Mouse (Mus musculus): ENCODE data around the gene Fam13a. TPM values are rescaled to one million over a fixed set of nuclear protein-coding genes. Genes with fewer than 3 reads are reported as not detected.
A peak's percentile ranks its signal among the peaks of the same experiment; 100 is the strongest.

Fam13a gene
- polyA plus RNA-seq, 1 experiment from 2014 or later, result 13.7 TPM

DNA sequence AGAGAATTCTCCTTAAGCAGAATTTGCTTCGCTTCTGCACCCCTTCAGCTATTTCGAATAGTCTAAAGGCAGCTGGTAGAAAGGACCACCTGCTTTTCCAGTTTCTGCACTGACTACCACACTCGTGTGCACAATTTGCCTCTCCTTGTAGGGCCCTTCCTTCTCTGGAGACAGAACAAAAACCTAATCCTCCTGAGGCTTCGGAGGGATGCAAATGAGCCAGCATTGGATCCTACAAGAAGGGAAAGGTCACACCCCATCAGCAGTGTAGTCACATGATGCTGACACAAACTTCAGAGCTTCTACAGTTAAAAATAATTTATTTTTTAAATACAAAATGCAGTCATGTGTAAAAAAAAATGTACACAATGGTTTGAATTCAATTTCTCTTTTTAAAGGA is 93.2 kb downstream of the Fam13a start:
- no peak for ATAC-seq (ENCODE audit: low FRiP score)
- no peaks in the 10 kb centered on the region for H3K36me3 ChIP-seq
- peaks cover 21% of the 10 kb centered on the region for H3K4me1 ChIP-seq
- H3K9ac ChIP-seq (replicated peaks), result no peak overlapping the region
- no peak overlapping the region for H3K4me3 ChIP-seq (replicated peaks)
- H3K27me3 ChIP-seq (replicated peaks), result no peaks in the 10 kb centered on the region
- no peak overlapping the region for H3K27ac ChIP-seq (replicated peaks)
- WGBS, result 73% methylated on average over 4 of the region's 4 CpGs
- no peaks in the 10 kb centered on the region for H3K9me3 ChIP-seq (replicated peaks)
- H3K4me2 ChIP-seq, result no peak overlapping the region

DNA sequence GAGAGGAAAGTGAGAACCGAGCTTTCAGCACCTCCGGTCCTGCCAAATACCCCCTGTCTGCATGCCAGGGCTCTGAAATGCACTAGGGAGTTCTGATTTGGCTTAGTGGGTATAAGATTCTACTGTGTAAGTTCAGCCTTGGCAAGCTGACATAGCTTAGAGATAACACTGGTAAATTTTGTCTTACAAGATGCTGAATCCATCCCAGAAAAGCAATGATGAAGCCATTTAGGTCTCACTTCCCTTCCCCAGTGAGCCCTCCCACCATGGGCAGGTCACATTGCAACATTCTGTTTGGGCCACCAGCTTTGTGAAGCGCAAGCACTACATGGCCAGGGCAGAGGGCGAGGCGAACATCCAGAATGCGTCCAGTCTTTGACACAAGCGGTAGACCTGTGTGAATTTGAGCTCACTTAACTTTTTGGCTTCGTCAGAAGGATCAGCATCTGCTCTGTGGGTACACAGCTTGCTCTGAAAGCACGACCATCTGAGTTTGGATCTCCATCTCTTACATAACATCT is 94.4 kb downstream of the Fam13a start:
- H3K27me3 ChIP-seq (replicated peaks), result no peaks in the 10 kb centered on the region
- WGBS, result 93% methylated on average over 9 of the region's 9 CpGs
- H3K4me2 ChIP-seq, result no peak overlapping the region
- no peaks in the 10 kb centered on the region for H3K9me3 ChIP-seq (replicated peaks)
- no peak for ATAC-seq (ENCODE audit: low FRiP score)
- H3K9ac ChIP-seq (replicated peaks), result no peak overlapping the region
- H3K4me1 ChIP-seq, result peaks cover 21% of the 10 kb centered on the region
- no peaks in the 10 kb centered on the region for H3K36me3 ChIP-seq
- H3K4me3 ChIP-seq (replicated peaks), result no peak overlapping the region
- no peak overlapping the region for H3K27ac ChIP-seq (replicated peaks)

DNA sequence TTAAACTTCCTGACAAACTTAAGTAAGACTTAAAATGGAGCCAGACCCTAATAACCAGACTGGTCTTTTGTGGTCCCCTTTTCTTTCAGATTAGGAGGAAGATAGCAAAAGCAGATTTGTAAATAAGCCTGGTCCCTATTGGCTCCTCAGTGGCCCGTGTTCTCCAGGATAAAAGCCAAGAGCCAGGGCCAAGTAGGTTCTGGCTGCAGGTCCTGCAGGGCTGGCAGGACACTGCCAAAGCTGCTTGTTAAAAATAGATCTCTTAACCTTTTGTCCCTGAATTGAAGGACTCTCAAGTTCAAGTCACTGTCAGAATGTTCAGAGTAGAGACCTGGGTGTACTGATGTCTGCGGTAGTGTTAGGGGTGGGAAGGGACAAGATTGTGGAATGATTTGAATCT is 96.5 kb downstream of the Fam13a start:
- ATAC-seq (ENCODE audit: low FRiP score), result no peak
- no peaks in the 10 kb centered on the region for H3K36me3 ChIP-seq
- H3K27me3 ChIP-seq (replicated peaks), result no peaks in the 10 kb centered on the region
- H3K9ac ChIP-seq (replicated peaks), result no peak overlapping the region
- H3K9me3 ChIP-seq (replicated peaks), result no peaks in the 10 kb centered on the region
- 82% methylated on average over 2 of the region's 2 CpGs for WGBS
- no peak overlapping the region for H3K4me3 ChIP-seq (replicated peaks)
- H3K27ac ChIP-seq (replicated peaks), result no peak overlapping the region
- no peak overlapping the region for H3K4me2 ChIP-seq
- H3K4me1 ChIP-seq, result peaks cover 9% of the 10 kb centered on the region

DNA sequence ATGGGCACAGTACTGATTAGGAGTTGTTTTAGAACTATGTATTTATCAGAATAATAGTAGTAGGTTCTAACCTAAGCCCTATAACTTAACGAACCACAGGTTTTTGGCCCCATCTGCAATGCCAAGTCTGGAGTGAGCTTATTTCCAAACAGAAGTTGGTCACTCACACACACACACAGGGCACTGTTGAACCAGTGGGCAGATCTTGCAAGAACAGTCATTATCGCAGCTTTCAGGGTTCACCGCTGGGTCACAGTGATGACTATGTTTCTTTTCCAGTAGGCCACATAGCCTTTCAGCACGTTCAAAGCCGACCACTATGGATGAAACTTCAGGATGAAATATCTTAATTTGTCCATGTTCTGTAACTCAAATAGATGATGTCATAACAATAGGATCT is 101.8 kb downstream of the Fam13a start:
- peaks cover 10% of the 10 kb centered on the region for H3K36me3 ChIP-seq
- no peaks in the 10 kb centered on the region for H3K27me3 ChIP-seq (replicated peaks)
- no peak overlapping the region for H3K4me2 ChIP-seq
- H3K4me1 ChIP-seq, result no peaks in the 10 kb centered on the region
- H3K9me3 ChIP-seq (replicated peaks), result no peaks in the 10 kb centered on the region
- no peak overlapping the region for H3K27ac ChIP-seq (replicated peaks)
- no peak overlapping the region for H3K9ac ChIP-seq (replicated peaks)
- no peak for ATAC-seq (ENCODE audit: low FRiP score)
- no peak overlapping the region for H3K4me3 ChIP-seq (replicated peaks)
- WGBS, result 87% methylated on average over 5 of the region's 5 CpGs

DNA sequence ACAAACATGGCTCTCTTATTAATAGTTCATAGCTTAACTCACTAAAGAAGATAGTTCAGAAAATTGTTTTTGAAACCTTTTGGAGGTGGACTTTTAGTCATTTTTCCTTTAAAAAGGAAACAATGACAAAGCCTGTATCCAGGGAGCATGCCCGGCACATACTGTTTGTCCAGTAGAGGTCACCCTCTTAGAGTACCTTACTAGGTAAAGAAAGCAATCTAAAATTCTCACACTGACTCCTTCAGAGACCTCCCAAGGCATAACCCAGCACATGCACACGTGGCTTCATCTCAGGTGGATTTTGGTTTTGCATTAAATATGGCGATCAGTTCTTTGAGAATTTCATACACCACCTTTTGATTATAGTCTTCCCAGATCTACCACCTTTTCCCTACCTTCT is 102.7 kb downstream of the Fam13a start:
- no peak for ATAC-seq (ENCODE audit: low FRiP score)
- 55% methylated on average over 3 of the region's 3 CpGs for WGBS
- no peak overlapping the region for H3K9ac ChIP-seq (replicated peaks)

DNA sequence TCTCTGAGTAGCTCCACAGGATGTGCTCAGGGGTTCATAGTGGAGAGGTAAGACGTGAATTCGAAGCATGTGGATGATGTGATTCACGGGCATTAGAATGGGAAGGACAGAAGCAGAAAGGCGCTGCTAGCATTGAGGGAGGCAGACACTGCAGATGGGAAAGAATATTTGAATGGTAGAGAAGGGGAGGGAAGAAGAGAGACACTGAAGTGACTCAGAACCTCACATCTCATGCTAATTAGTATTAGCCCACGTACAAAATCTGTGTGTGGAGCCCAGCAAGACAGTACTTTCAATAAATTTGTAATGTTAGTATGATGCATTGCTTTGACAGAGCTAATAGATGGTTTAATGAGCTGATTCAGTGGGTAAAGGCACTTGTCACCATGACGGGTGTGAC is 103.6 kb downstream of the Fam13a start:
- no peaks in the 10 kb centered on the region for H3K4me1 ChIP-seq
- H3K27ac ChIP-seq (replicated peaks), result no peak overlapping the region
- H3K27me3 ChIP-seq (replicated peaks), result no peaks in the 10 kb centered on the region
- ATAC-seq (ENCODE audit: low FRiP score), result no peak
- no peaks in the 10 kb centered on the region for H3K9me3 ChIP-seq (replicated peaks)
- no peak overlapping the region for H3K4me2 ChIP-seq
- no peak overlapping the region for H3K9ac ChIP-seq (replicated peaks)
- H3K36me3 ChIP-seq, result peaks cover 13% of the 10 kb centered on the region
- 82% methylated on average over 6 of the region's 6 CpGs for WGBS
- no peak overlapping the region for H3K4me3 ChIP-seq (replicated peaks)

More for the DNA sequence above, 102.7 kb downstream of the Fam13a start:
- H3K4me3 ChIP-seq (replicated peaks), result no peak overlapping the region
- H3K36me3 ChIP-seq, result peaks cover 10% of the 10 kb centered on the region
- H3K4me1 ChIP-seq, result no peaks in the 10 kb centered on the region
- no peaks in the 10 kb centered on the region for H3K9me3 ChIP-seq (replicated peaks)
- no peak overlapping the region for H3K4me2 ChIP-seq
- H3K27ac ChIP-seq (replicated peaks), result no peak overlapping the region
- H3K27me3 ChIP-seq (replicated peaks), result no peaks in the 10 kb centered on the region

DNA sequence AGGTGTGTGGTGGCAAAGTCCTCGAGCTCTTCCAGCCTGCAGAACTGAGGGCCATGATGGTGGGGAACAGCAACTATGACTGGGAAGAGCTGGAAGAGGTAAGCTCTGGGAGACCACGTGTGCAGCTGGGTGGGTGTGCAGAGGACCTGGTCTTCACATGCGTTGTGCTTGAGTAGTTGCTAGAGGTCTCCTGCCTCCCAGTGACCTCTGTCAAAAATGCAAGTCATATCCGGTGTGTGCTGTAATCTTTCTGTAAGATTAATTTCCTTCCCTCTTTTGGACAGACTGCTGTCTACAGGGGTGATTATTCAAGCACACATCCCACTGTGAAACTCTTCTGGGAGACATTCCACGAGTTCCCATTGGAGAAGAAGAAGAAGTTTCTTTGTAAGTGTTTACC is 107.9 kb downstream of the Fam13a start:
- no peaks in the 10 kb centered on the region for H3K27me3 ChIP-seq (replicated peaks)
- no peak overlapping the region for H3K4me3 ChIP-seq (replicated peaks)
- H3K4me2 ChIP-seq, result no peak overlapping the region
- H3K27ac ChIP-seq (replicated peaks), result no peak overlapping the region
- H3K9me3 ChIP-seq (replicated peaks), result no peaks in the 10 kb centered on the region
- H3K9ac ChIP-seq (replicated peaks), result no peak overlapping the region
- H3K4me1 ChIP-seq, result no peaks in the 10 kb centered on the region
- no peak for ATAC-seq (ENCODE audit: low FRiP score)
- H3K36me3 ChIP-seq, result peaks cover 13% of the 10 kb centered on the region
- 90% methylated on average over 5 of the region's 5 CpGs for WGBS

DNA sequence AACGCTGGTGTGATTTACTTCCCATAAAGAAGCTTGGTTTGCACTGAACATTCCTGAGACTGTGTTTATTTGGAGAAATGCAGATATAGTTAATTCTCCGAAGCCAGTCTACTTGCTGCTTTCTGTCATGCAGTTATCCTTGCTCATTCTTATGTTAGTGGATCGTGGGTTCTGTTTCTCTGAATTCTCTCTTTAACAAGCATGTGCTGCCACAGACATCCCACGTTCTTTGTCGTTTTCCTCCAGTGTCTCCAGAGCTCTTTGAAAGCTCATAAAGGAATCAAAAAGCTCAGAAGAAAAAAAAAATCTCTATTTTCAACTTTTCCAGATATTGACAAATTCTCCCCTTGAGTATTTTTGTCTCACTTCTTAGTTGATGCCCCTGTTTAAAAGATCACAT is 110.4 kb downstream of the Fam13a start:
- Histone ChIP-seq H3K9me3 (replicated peaks) (no peaks in the 10 kb centered on the region), H3K27ac (replicated peaks) (no peak overlapping the region), H3K4me1 (no peaks in the 10 kb centered on the region), H3K4me2 (no peak overlapping the region), H3K27me3 (replicated peaks) (no peaks in the 10 kb centered on the region), H3K36me3 (peaks cover 10% of the 10 kb centered on the region), H3K4me3 (replicated peaks) (no peak overlapping the region), H3K9ac (replicated peaks) (no peak overlapping the region)
- no peak for ATAC-seq (ENCODE audit: low FRiP score)
- WGBS, result 78% methylated on average over 5 of the region's 5 CpGs

- no peaks in the 10 kb centered on the region for H3K9me3 ChIP-seq (replicated peaks)
- WGBS, result 86% methylated on average over 3 of the region's 3 CpGs
- H3K4me2 ChIP-seq, result no peak overlapping the region
- no peak overlapping the region for H3K4me3 ChIP-seq (replicated peaks)
- H3K27me3 ChIP-seq (replicated peaks), result no peaks in the 10 kb centered on the region
- H3K4me1 ChIP-seq, result no peaks in the 10 kb centered on the region
- H3K36me3 ChIP-seq, result peaks cover 6% of the 10 kb centered on the region; the same call in 1 of the 2 replicates
- ATAC-seq (ENCODE audit: low FRiP score), result no peak
- H3K9ac ChIP-seq (replicated peaks), result no peak overlapping the region
- no peak overlapping the region for H3K27ac ChIP-seq (replicated peaks)
Observed at GRCm38 (mm10) chr6:58913551-58913950, 110.8 kb downstream of the Fam13a start.

DNA sequence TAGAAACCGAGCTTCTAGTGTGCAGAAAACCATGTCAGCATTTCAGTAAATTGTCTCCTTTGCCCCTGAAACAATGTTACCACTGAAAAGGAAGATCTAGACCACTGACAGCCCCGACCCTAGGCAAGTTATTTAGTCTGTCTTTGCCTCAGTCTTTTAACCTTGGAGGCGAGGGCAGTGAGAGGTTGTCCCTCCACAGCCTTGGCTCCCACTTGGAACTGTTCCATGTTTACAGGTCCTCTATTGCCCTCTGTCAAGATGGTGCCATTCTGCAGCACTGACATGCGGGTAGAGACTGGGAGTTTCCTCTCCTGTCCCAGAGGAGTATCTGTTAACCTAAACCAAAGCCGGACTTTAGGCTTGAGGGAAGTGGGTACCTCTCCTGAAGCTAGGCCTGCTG is 111.5 kb downstream of the Fam13a start:
- no peaks in the 10 kb centered on the region for H3K4me1 ChIP-seq
- H3K27ac ChIP-seq (replicated peaks), result no peak overlapping the region
- H3K4me2 ChIP-seq, result no peak overlapping the region
- H3K36me3 ChIP-seq, result peaks cover 5% of the 10 kb centered on the region; the same call in 1 of the 2 replicates
- no peak overlapping the region for H3K9ac ChIP-seq (replicated peaks)
- no peaks in the 10 kb centered on the region for H3K9me3 ChIP-seq (replicated peaks)
- 76% methylated on average over 5 of the region's 5 CpGs for WGBS
- no peaks in the 10 kb centered on the region for H3K27me3 ChIP-seq (replicated peaks)
- no peak overlapping the region for H3K4me3 ChIP-seq (replicated peaks)
- ATAC-seq (ENCODE audit: low FRiP score), result no peak

GRCm38 (mm10) chr6:58907791-58908190 is 116.6 kb downstream of the Fam13a start:
- peaks cover 9% of the 10 kb centered on the region for H3K36me3 ChIP-seq
- 0 out of 2 replicates have a peak, but pooled peaks cover 3% of the 10 kb centered on the region for H3K4me1 ChIP-seq
- H3K9ac ChIP-seq (replicated peaks), result no peak overlapping the region
- peak overlapping the region; percentile 56 for H3K4me2 ChIP-seq
- peaks cover 4% of the 10 kb centered on the region for H3K9me3 ChIP-seq (replicated peaks)
- no peak overlapping the region for H3K4me3 ChIP-seq (replicated peaks)
- no peak for ATAC-seq (ENCODE audit: low FRiP score)
- peak overlapping the region; percentile 85 for H3K27ac ChIP-seq (replicated peaks)
- H3K27me3 ChIP-seq (replicated peaks), result no peaks in the 10 kb centered on the region
- WGBS, result 63% methylated on average over 2 of the region's 2 CpGs

GRCm38 (mm10) chr6:58907336-58907735 is 117.0 kb downstream of the Fam13a start:
- Histone ChIP-seq H3K9ac (replicated peaks) (no peak overlapping the region), H3K4me2 (peak overlapping the region; percentile 56), H3K4me1 (0 out of 2 replicates have a peak, but pooled peaks cover 3% of the 10 kb centered on the region), H3K27ac (replicated peaks) (peak overlapping the region; percentile 85), H3K9me3 (replicated peaks) (peaks cover 4% of the 10 kb centered on the region), H3K4me3 (replicated peaks) (peak overlapping the region; percentile 52), H3K27me3 (replicated peaks) (no peaks in the 10 kb centered on the region), H3K36me3 (peaks cover 9% of the 10 kb centered on the region)
- peak; percentile 29 for ATAC-seq (ENCODE audit: low FRiP score)
- 62% methylated on average over 8 of the region's 8 CpGs for WGBS

Measured in neural tube, embryonic 15.5 days (tissue).